10 mouse cellular contexts compared by ENCODE assay signal in genomic region chr12:112985346-112985745, GRCm38 (mm10). TPM values are rescaled to one million over a fixed set of nuclear protein-coding genes. Genes with fewer than 3 reads are reported as not detected.
DNase-seq lines count a peak whose midpoint lies in the region; ATAC-seq and TF ChIP-seq lines count a peak whose summit lies in the region.
"Had no signal": no experiment of that assay in that cellular context is flagged by ENCODE, and none has a peak within 500 bp of the region (broad histone marks: within the 10 kb centered on the region; RNA-seq: fewer than 3 reads in every experiment).

No protein-coding gene starts in this region.

- 97% methylated on average over 6 of the region's 6 CpGs for WGBS in hindbrain, postnatal 0 days
- 92% methylated on average over 6 of the region's 6 CpGs for WGBS in hindbrain, embryonic 12.5 days
- 91% methylated on average over 6 of the region's 6 CpGs for WGBS in liver, postnatal 0 days (ENCODE audit: insufficient replicate concordance)

- H3K27me3 ChIP-seq in hindbrain, postnatal 0 days (ENCODE audit: insufficient read depth, low read length) = no peaks in the 10 kb centered on the region
- H3K27me3 ChIP-seq in hindbrain, embryonic 12.5 days = no peaks in the 10 kb centered on the region
- no peaks in the 10 kb centered on the region for H3K27me3 ChIP-seq in MEL (ENCODE audit: control insufficient read depth in 1 of 2, insufficient read depth in 2 of 2, low read length in 2 of 2)
- H3K27me3 ChIP-seq in liver, postnatal 0 days (ENCODE audit: insufficient read depth, low read length) = no peaks in the 10 kb centered on the region
- H3K27me3 ChIP-seq: embryonic facial prominence, embryonic 13.5 days had no signal

- no peak overlapping the region for H3K27ac ChIP-seq in hindbrain, postnatal 0 days
- no peak overlapping the region for H3K27ac ChIP-seq in hindbrain, embryonic 12.5 days
- no peak overlapping the region for H3K27ac ChIP-seq in MEL (ENCODE audit: control insufficient read depth, low read depth, low read length)
- H3K27ac ChIP-seq in liver, postnatal 0 days (ENCODE audit: low read depth) = no peak overlapping the region
- H3K27ac ChIP-seq: embryonic facial prominence, embryonic 13.5 days; midbrain, embryonic 10.5 days had no signal

- no peaks in the 10 kb centered on the region for H3K4me1 ChIP-seq in hindbrain, postnatal 0 days (ENCODE audit: insufficient read depth, low read length)
- H3K4me1 ChIP-seq in hindbrain, embryonic 12.5 days = no peaks in the 10 kb centered on the region
- H3K4me1 ChIP-seq in MEL (ENCODE audit: control insufficient read depth in 1 of 2, insufficient read depth in 2 of 2, low read length in 2 of 2) = peaks cover 2 to 5% of the 10 kb centered on the region in 2 experiments; a peak in 2 of 4 replicates
- no peaks in the 10 kb centered on the region for H3K4me1 ChIP-seq in liver, postnatal 0 days (ENCODE audit: insufficient read depth)
- H3K4me1 ChIP-seq: embryonic facial prominence, embryonic 13.5 days; midbrain, embryonic 10.5 days had no signal

- no peak overlapping the region for H3K9ac ChIP-seq in hindbrain, postnatal 0 days (replicated peaks; ENCODE audit: low read length)
- no peak overlapping the region for H3K9ac ChIP-seq in hindbrain, embryonic 12.5 days
- no peak overlapping the region for H3K9ac ChIP-seq in MEL (ENCODE audit: control insufficient read depth, low read depth, low read length, poor library complexity, severe bottlenecking)
- no peak overlapping the region for H3K9ac ChIP-seq in liver, postnatal 0 days (replicated peaks)
- H3K9ac ChIP-seq: embryonic facial prominence, embryonic 13.5 days had no signal

- peaks cover 45% of the 10 kb centered on the region for H3K36me3 ChIP-seq in hindbrain, postnatal 0 days (ENCODE audit: insufficient read depth, low read length)
- peaks cover 68% of the 10 kb centered on the region for H3K36me3 ChIP-seq in hindbrain, embryonic 12.5 days
- H3K36me3 ChIP-seq in MEL (ENCODE audit: control insufficient read depth in 1 of 2, insufficient read depth in 2 of 2, low read length in 2 of 2) = peaks cover 4 to 71% of the 10 kb centered on the region in 2 experiments; a peak in 3 of 4 replicates
- peaks cover 62% of the 10 kb centered on the region for H3K36me3 ChIP-seq in liver, postnatal 0 days (replicated peaks; ENCODE audit: insufficient read depth, low read length)

- TF ChIP-seq EP300 in MEL (IDR thresholded peaks at IDR 0.05; ENCODE audit: low read depth in 1 of 2, low read length in 2 of 2) = no peak
- no peak for TF ChIP-seq EP300 in liver, postnatal 0 days (IDR thresholded peaks at IDR 0.05; ENCODE audit: low read depth)

- TF ChIP-seq POLR2A in MEL (IDR thresholded peaks at IDR 0.05; ENCODE audit: control insufficient read depth in 1 of 2, insufficient read depth in 1 of 2, low read depth in 1 of 2, low read length in 2 of 2, poor library complexity in 1 of 2) = no peak

- no peak for ATAC-seq in hindbrain, postnatal 0 days
- no peak for ATAC-seq in hindbrain, embryonic 12.5 days (ENCODE audit: low FRiP score)
- no peak for ATAC-seq in liver, postnatal 0 days

- H3K4me2 ChIP-seq in hindbrain, postnatal 0 days (ENCODE audit: low read depth, low read length) = no peak overlapping the region
- H3K4me2 ChIP-seq in hindbrain, embryonic 12.5 days (replicated peaks) = no peak overlapping the region
- no peak overlapping the region for H3K4me2 ChIP-seq in liver, postnatal 0 days (ENCODE audit: low read depth, low read length)
- H3K4me2 ChIP-seq: embryonic facial prominence, embryonic 13.5 days had no signal

- TF ChIP-seq RAD21 in MEL (IDR thresholded peaks at IDR 0.05; ENCODE audit: low read depth, low read length) = peak; percentile 5; the same call in 1 of the 2 replicates

- no peaks in the 10 kb centered on the region for H3K9me3 ChIP-seq in hindbrain, postnatal 0 days (ENCODE audit: low read length)
- H3K9me3 ChIP-seq in hindbrain, embryonic 12.5 days (replicated peaks) = no peaks in the 10 kb centered on the region
- no peaks in the 10 kb centered on the region for H3K9me3 ChIP-seq in MEL (replicated peaks; ENCODE audit: insufficient read depth, low read length)
- no peaks in the 10 kb centered on the region for H3K9me3 ChIP-seq in liver, postnatal 0 days (ENCODE audit: low read length)
- H3K9me3 ChIP-seq: embryonic facial prominence, embryonic 13.5 days; midbrain, embryonic 10.5 days had no signal

- TF ChIP-seq CTCF in hindbrain, postnatal 0 days (IDR thresholded peaks at IDR 0.05; ENCODE audit: low read depth) = peak; percentile 48
- peak in 2 of 3 experiments; percentile 57 to 65; a peak in 4 of 6 replicates for TF ChIP-seq CTCF in MEL (IDR thresholded peaks at IDR 0.05 in 2 of 3, conservative IDR thresholded peaks at IDR 0.05 in 1 of 3; ENCODE audit: control insufficient read depth in 1 of 3, insufficient read depth in 1 of 3, low read depth in 2 of 3, low read length in 3 of 3, poor library complexity in 1 of 3, severe bottlenecking in 1 of 3)
- peak; percentile 61 for TF ChIP-seq CTCF in liver, postnatal 0 days (IDR thresholded peaks at IDR 0.05; ENCODE audit: low read depth)

- peaks cover 12% of the 10 kb centered on the region for H3K79me2 ChIP-seq in MEL (ENCODE audit: control insufficient read depth, insufficient read depth, low read length, poor library complexity)

- no peak for DNase-seq in hindbrain, postnatal 0 days (ENCODE audit: low spot score)
- DNase-seq in A20 (ENCODE audit: low read depth, low spot score) (peak; percentile 38), MEL (ENCODE audit: low read depth, low spot score) (peak; percentile 79)
- no peak for DNase-seq in liver, postnatal 0 days
- DNase-seq in gastrocnemius, postnatal 25 days = no peak
- DNase-seq in adrenal gland, postnatal 36 days = no peak
- no peak for DNase-seq in kidney, adult 8-10 months

- no peak overlapping the region for H3K4me3 ChIP-seq in hindbrain, postnatal 0 days (ENCODE audit: low read length)
- H3K4me3 ChIP-seq in hindbrain, embryonic 12.5 days = no peak overlapping the region
- H3K4me3 ChIP-seq in MEL (ENCODE audit: control insufficient read depth in 1 of 2, insufficient read depth in 1 of 2, low read depth in 2 of 2, low read length in 2 of 2) = no peak overlapping the region
- H3K4me3 ChIP-seq in liver, postnatal 0 days (ENCODE audit: low read depth, low read length) = no peak overlapping the region
- H3K4me3 ChIP-seq: embryonic facial prominence, embryonic 13.5 days; midbrain, embryonic 10.5 days had no signal

RNA-seq across cellular contexts. Expression of gene Btbd6, which starts 9.1 kb away (rescaled TPM):
- total RNA-seq in hindbrain, postnatal 0 days (2014; rRNA removed) = 71.0 and 76.1 TPM in 2 replicates
- polyA plus RNA-seq in hindbrain, postnatal 0 days (2015; fragmentation: Nextera tagmentation; extraction: Ambion mirVana) = 52.1 and 52.9 TPM in 2 replicates
- 34.5 and 34.8 TPM in 2 replicates for polyA plus RNA-seq in hindbrain, embryonic 12.5 days (2016; fragmentation: Nextera tagmentation; extraction: Ambion mirVana)
- 0.88 and 1.8 TPM in 2 replicates for total RNA-seq in MEL (2012; rRNA removed)
- polyA plus RNA-seq in MEL (2012; ENCODE audit: insufficient read depth in 1 of 2, insufficient read length in 2 of 2, low read depth in 1 of 2, low replicate concordance in 2 of 2, missing spikeins in 1 of 2) = 1 to 10 TPM in 1 of 2 experiments, not detected in 1; 3.0 TPM
- polyA plus RNA-seq in liver, postnatal 0 days (2015; fragmentation: Nextera tagmentation; extraction: Ambion mirVana) = 4.1 and 4.7 TPM in 2 replicates
- total RNA-seq in gastrocnemius, postnatal 25 days (2021) = 10 to 100 TPM; 12.6 to 13.1 TPM
- 10 to 100 TPM; 15.5 to 23.7 TPM for total RNA-seq in adrenal gland, postnatal 36 days (2021)

RNA-seq across cellular contexts. Expression of gene Brf1, which starts 15.2 kb away (rescaled TPM):
- 29.4 and 32.9 TPM in 2 replicates for total RNA-seq in hindbrain, postnatal 0 days (2014; rRNA removed)
- polyA plus RNA-seq in hindbrain, postnatal 0 days (2015; fragmentation: Nextera tagmentation; extraction: Ambion mirVana) = 39.0 and 40.8 TPM in 2 replicates
- polyA plus RNA-seq in hindbrain, embryonic 12.5 days (2016; fragmentation: Nextera tagmentation; extraction: Ambion mirVana) = 72.4 and 75.5 TPM in 2 replicates
- total RNA-seq in MEL (2012; rRNA removed) = 90.6 and 105 TPM in 2 replicates
- polyA plus RNA-seq in MEL (2012; ENCODE audit: insufficient read depth in 1 of 2, insufficient read length in 2 of 2, low read depth in 1 of 2, low replicate concordance in 2 of 2, missing spikeins in 1 of 2) = 100 to 1,000 TPM in 1 of 2 experiments, not detected in 1; 159 TPM
- polyA plus RNA-seq in liver, postnatal 0 days (2015; fragmentation: Nextera tagmentation; extraction: Ambion mirVana) = 17.0 and 18.4 TPM in 2 replicates
- 10 to 100 TPM; 19.3 to 19.4 TPM for total RNA-seq in gastrocnemius, postnatal 25 days (2021)
- 10 to 100 TPM; 42.9 to 49.6 TPM for total RNA-seq in adrenal gland, postnatal 36 days (2021)

RNA-seq across cellular contexts. Expression of gene Pacs2, which starts 29.0 kb away (rescaled TPM):
- total RNA-seq in hindbrain, postnatal 0 days (2014; rRNA removed) = 111 and 125 TPM in 2 replicates
- 20.3 and 20.6 TPM in 2 replicates for polyA plus RNA-seq in hindbrain, postnatal 0 days (2015; fragmentation: Nextera tagmentation; extraction: Ambion mirVana)
- polyA plus RNA-seq in hindbrain, embryonic 12.5 days (2016; fragmentation: Nextera tagmentation; extraction: Ambion mirVana) = 29.2 and 29.4 TPM in 2 replicates
- 27.7 and 29.8 TPM in 2 replicates for total RNA-seq in MEL (2012; rRNA removed)
- 10 to 100 TPM; 62.5 to 69.7 TPM for polyA plus RNA-seq in MEL (2012; ENCODE audit: insufficient read depth in 1 of 2, insufficient read length in 2 of 2, low read depth in 1 of 2, low replicate concordance in 2 of 2, missing spikeins in 1 of 2)
- polyA plus RNA-seq in liver, postnatal 0 days (2015; fragmentation: Nextera tagmentation; extraction: Ambion mirVana) = 3.9 and 4.0 TPM in 2 replicates
- total RNA-seq in gastrocnemius, postnatal 25 days (2021) = 10 to 100 TPM; 34.7 to 38.5 TPM
- total RNA-seq in adrenal gland, postnatal 36 days (2021) = 10 to 100 TPM; 39.7 to 46.3 TPM

RNA-seq across cellular contexts. Expression of gene Nudt14, which starts 43.4 kb away (rescaled TPM):
- 29.0 and 29.4 TPM in 2 replicates for total RNA-seq in hindbrain, postnatal 0 days (2014; rRNA removed)
- polyA plus RNA-seq in hindbrain, postnatal 0 days (2015; fragmentation: Nextera tagmentation; extraction: Ambion mirVana) = 51.7 and 54.8 TPM in 2 replicates
- 51.5 and 65.9 TPM in 2 replicates for polyA plus RNA-seq in hindbrain, embryonic 12.5 days (2016; fragmentation: Nextera tagmentation; extraction: Ambion mirVana)
- total RNA-seq in MEL (2012; rRNA removed) = 19.0 and 20.1 TPM in 2 replicates
- polyA plus RNA-seq in MEL (2012; ENCODE audit: insufficient read depth in 1 of 2, insufficient read length in 2 of 2, low read depth in 1 of 2, low replicate concordance in 2 of 2, missing spikeins in 1 of 2) = 10 to 100 TPM in 1 of 2 experiments, not detected in 1; 61.0 TPM
- 30.0 and 30.6 TPM in 2 replicates for polyA plus RNA-seq in liver, postnatal 0 days (2015; fragmentation: Nextera tagmentation; extraction: Ambion mirVana)
- total RNA-seq in gastrocnemius, postnatal 25 days (2021) = 1 to 10 TPM; 8.7 to 9.1 TPM
- 10 to 100 TPM; 26.5 to 34.7 TPM for total RNA-seq in adrenal gland, postnatal 36 days (2021)

RNA-seq across cellular contexts. Expression of gene Jag2, which starts 55.8 kb away (rescaled TPM):
- 63.4 and 88.4 TPM in 2 replicates for total RNA-seq in hindbrain, postnatal 0 days (2014; rRNA removed)
- polyA plus RNA-seq in hindbrain, postnatal 0 days (2015; fragmentation: Nextera tagmentation; extraction: Ambion mirVana) = 7.7 and 8.5 TPM in 2 replicates
- 9.4 and 10.3 TPM in 2 replicates for polyA plus RNA-seq in hindbrain, embryonic 12.5 days (2016; fragmentation: Nextera tagmentation; extraction: Ambion mirVana)
- 0.75 and 1.0 TPM in 2 replicates for total RNA-seq in MEL (2012; rRNA removed)
- polyA plus RNA-seq in MEL (2012; ENCODE audit: insufficient read depth in 1 of 2, insufficient read length in 2 of 2, low read depth in 1 of 2, low replicate concordance in 2 of 2, missing spikeins in 1 of 2) = 1 to 10 TPM in 1 of 2 experiments, not detected in 1; 3.9 TPM
- polyA plus RNA-seq in liver, postnatal 0 days (2015; fragmentation: Nextera tagmentation; extraction: Ambion mirVana) = 0.14 and 0.22 TPM in 2 replicates
- 10 to 100 TPM; 20.4 to 21.8 TPM for total RNA-seq in gastrocnemius, postnatal 25 days (2021)
- total RNA-seq in adrenal gland, postnatal 36 days (2021) = 1 to 10 TPM; 4.3 to 6.5 TPM

Comparison
In these comparisons a context has a peak if more than half of its experiments do, and no peak if none do; other contexts are left out.
1. DNase-seq: peak in A20 (single experiment) and MEL (single experiment); none in hindbrain, postnatal 0 days (single experiment), liver, postnatal 0 days (single experiment), gastrocnemius, postnatal 25 days (single experiment), adrenal gland, postnatal 36 days (0 of 2) and kidney, adult 8-10 months (0 of 2).
2. Peak in every context shown above with its lines, with median percentiles within 50 percentile points of each other: CTCF ChIP-seq.